Mouse (Mus musculus): ENCODE results near the gene Gbp4. TPM values are rescaled to one million over a fixed set of nuclear protein-coding genes. Genes with fewer than 3 reads are reported as not detected.

The Gbp4 gene
- total and polyA plus RNA-seq, 3 experiments: not detected

GRCm38 (mm10) chr5:105115740-105116139, 23.6 kb downstream of the Gbp4 start:
- H3K4me3 ChIP-seq (ENCODE audit: control insufficient read depth in 1 of 2, insufficient read depth in 1 of 2, low read depth in 2 of 2, low read length in 2 of 2): no peak overlapping the region
- TF ChIP-seq NELFE (IDR thresholded peaks at IDR 0.05; ENCODE audit: low read depth, low read length) (no peak), JUND (IDR thresholded peaks at IDR 0.05; ENCODE audit: low read depth, low read length) (no peak), POLR2A (IDR thresholded peaks at IDR 0.05; ENCODE audit: control insufficient read depth in 1 of 2, insufficient read depth in 1 of 2, low read depth in 1 of 2, low read length in 2 of 2, poor library complexity in 1 of 2) (no peak), TBP (IDR thresholded peaks at IDR 0.05; ENCODE audit: low read depth, low read length) (no peak), EP300 (IDR thresholded peaks at IDR 0.05; ENCODE audit: low read depth in 1 of 2, low read length in 2 of 2) (no peak), MYB (IDR thresholded peaks at IDR 0.05; ENCODE audit: low read depth, low read length) (no peak), CTCF (IDR thresholded peaks at IDR 0.05 in 2 of 3, conservative IDR thresholded peaks at IDR 0.05 in 1 of 3; ENCODE audit: control insufficient read depth in 1 of 3, insufficient read depth in 1 of 3, low read depth in 2 of 3, low read length in 3 of 3, poor library complexity in 1 of 3, severe bottlenecking in 1 of 3) (no peak), ZNF384 (IDR thresholded peaks at IDR 0.05; ENCODE audit: low read depth, low read length) (no peak), ZKSCAN1 (IDR thresholded peaks at IDR 0.05; ENCODE audit: low read depth, low read length) (no peak), CHD2 (IDR thresholded peaks at IDR 0.05; ENCODE audit: low read length) (no peak), SIN3A (IDR thresholded peaks at IDR 0.05; ENCODE audit: low read length) (no peak), SMC3 (IDR thresholded peaks at IDR 0.05; ENCODE audit: low read depth, low read length) (no peak), TCF12 (IDR thresholded peaks at IDR 0.05; ENCODE audit: low read depth, low read length) (no peak)
- H3K4me1 ChIP-seq (ENCODE audit: control insufficient read depth in 1 of 2, insufficient read depth in 2 of 2, low read length in 2 of 2): no peaks in the 10 kb centered on the region
- H3K27me3 ChIP-seq (ENCODE audit: control insufficient read depth in 1 of 2, insufficient read depth in 2 of 2, low read length in 2 of 2): no peaks in the 10 kb centered on the region
- no peaks in the 10 kb centered on the region for H3K79me2 ChIP-seq (ENCODE audit: control insufficient read depth, insufficient read depth, low read length, poor library complexity)
- H3K36me3 ChIP-seq (ENCODE audit: control insufficient read depth in 1 of 2, insufficient read depth in 2 of 2, low read length in 2 of 2): no peaks in the 10 kb centered on the region
- no peak overlapping the region for H3K27ac ChIP-seq (ENCODE audit: control insufficient read depth, low read depth, low read length)
- no peak overlapping the region for H3K9ac ChIP-seq (ENCODE audit: control insufficient read depth, low read depth, low read length, poor library complexity, severe bottlenecking)
- H3K9me3 ChIP-seq (replicated peaks; ENCODE audit: insufficient read depth, low read length): no peaks in the 10 kb centered on the region
- no peak for DNase-seq (ENCODE audit: low read depth, low spot score)

GRCm38 (mm10) chr5:105114696-105115095, 24.7 kb downstream of the Gbp4 start:
- Histone ChIP-seq H3K27me3 (ENCODE audit: control insufficient read depth in 1 of 2, insufficient read depth in 2 of 2, low read length in 2 of 2) (no peaks in the 10 kb centered on the region), H3K36me3 (ENCODE audit: control insufficient read depth in 1 of 2, insufficient read depth in 2 of 2, low read length in 2 of 2) (no peaks in the 10 kb centered on the region), H3K27ac (ENCODE audit: control insufficient read depth, low read depth, low read length) (no peak overlapping the region), H3K79me2 (ENCODE audit: control insufficient read depth, insufficient read depth, low read length, poor library complexity) (no peaks in the 10 kb centered on the region), H3K9ac (ENCODE audit: control insufficient read depth, low read depth, low read length, poor library complexity, severe bottlenecking) (no peak overlapping the region), H3K4me3 (ENCODE audit: control insufficient read depth in 1 of 2, insufficient read depth in 1 of 2, low read depth in 2 of 2, low read length in 2 of 2) (no peak overlapping the region), H3K4me1 (ENCODE audit: control insufficient read depth in 1 of 2, insufficient read depth in 2 of 2, low read length in 2 of 2) (no peaks in the 10 kb centered on the region), H3K9me3 (replicated peaks; ENCODE audit: insufficient read depth, low read length) (no peaks in the 10 kb centered on the region)
- TF ChIP-seq UBTF (IDR thresholded peaks at IDR 0.05; ENCODE audit: borderline replicate concordance, insufficient read depth, low read depth, low read length): no peak
- no peak for TF ChIP-seq ZKSCAN1 (IDR thresholded peaks at IDR 0.05; ENCODE audit: low read depth, low read length)
- no peak for TF ChIP-seq ZMIZ1 (IDR thresholded peaks at IDR 0.05; ENCODE audit: low read depth, low read length)
- TF ChIP-seq GATA1 (IDR thresholded peaks at IDR 0.05; ENCODE audit: low read depth, low read length): no peak
- no peak for TF ChIP-seq RCOR1 (IDR thresholded peaks at IDR 0.05; ENCODE audit: low read depth, low read length)
- no peak for TF ChIP-seq MYB (IDR thresholded peaks at IDR 0.05; ENCODE audit: low read depth, low read length)
- TF ChIP-seq MEF2A (IDR thresholded peaks at IDR 0.05; ENCODE audit: extremely low read depth, insufficient replicate concordance, low read depth, low read length, poor library complexity, severe bottlenecking): no peak
- no peak for TF ChIP-seq BHLHE40 (IDR thresholded peaks at IDR 0.05; ENCODE audit: borderline replicate concordance, low read depth, low read length)
- no peak for TF ChIP-seq MAX (IDR thresholded peaks at IDR 0.05; ENCODE audit: low read length)
- no peak for DNase-seq (ENCODE audit: low read depth, low spot score)

Data from MEL (cell line).